Mouse (Mus musculus): Measurements from ENCODE around the gene Homer1. TPM values are rescaled to one million over a fixed set of nuclear protein-coding genes. Genes with fewer than 3 reads are reported as not detected.
A peak's percentile ranks its signal among the peaks of the same experiment; 100 is the strongest.

Homer1 gene
- 100 to 1,000 TPM; 117 to 181 (median 146) TPM for total RNA-seq (2022)

DNA sequence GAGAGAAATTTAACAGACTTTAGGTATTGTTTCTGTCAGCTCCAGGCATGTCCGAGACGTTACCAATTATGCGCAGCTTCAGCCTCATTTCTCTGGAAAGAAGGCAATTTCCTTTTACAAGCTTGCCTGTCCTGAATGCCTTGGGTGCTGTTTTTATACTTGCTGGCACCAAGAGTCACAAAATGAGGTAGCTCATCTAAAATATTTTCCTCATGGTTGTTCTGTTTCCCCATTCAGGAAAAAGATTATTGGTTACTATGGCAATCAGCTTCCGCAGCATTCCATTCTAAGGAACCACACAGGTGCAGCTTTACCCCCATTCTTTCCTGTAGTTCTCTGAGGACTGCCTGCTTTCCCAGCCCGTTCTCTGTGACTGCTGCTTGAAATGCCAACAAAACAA, at the start of gene Homer1:
TSS of gene Homer1 (plus strand) at position 320 of the 400 bp plus-strand sequence.
- DNase-seq (ENCODE audit: low spot score in 2 of 2) = no peak

DNA sequence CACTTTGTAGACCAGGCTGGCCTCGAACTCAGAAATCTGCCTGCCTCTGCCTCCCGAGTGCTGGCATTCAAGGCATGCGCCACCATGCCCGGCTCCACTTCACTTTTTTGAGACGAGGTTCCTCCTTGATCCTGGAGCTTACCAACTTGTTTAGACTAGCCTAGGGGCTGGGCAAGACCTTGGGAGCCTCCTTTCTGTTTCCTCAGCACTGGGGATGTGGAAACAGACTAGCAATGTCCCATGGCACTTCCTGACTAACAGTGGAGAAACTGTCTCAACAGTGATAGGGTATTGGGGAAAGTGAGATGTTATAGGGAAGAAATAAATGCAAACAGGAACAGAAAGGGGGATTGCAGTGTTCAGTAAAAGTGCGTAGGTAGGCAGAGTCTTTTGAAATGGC, 47.7 kb upstream of the Homer1 start:
- no peak for DNase-seq (ENCODE audit: low spot score in 2 of 2)

DNA sequence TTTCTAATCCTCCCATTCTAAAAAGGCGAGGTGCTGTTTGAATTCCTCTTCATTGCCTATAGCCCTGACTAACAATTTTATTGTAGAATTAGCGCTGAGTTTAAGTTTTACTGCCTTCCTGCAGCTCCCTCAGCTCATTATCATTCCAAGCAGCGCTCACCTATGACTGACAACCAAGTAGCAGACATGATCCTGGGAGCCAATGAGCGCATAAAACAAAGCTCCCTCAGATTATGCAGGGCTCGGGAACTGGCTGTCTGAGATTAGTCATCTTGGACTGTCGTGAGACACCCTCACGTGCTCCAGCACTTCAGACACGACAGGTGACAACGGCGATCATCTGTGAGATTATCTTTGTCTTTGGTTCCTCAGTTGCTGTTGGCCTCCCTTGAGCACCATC, 47.3 kb upstream of the Homer1 start:
- DNase-seq (ENCODE audit: low spot score in 2 of 2) = no peak

DNA sequence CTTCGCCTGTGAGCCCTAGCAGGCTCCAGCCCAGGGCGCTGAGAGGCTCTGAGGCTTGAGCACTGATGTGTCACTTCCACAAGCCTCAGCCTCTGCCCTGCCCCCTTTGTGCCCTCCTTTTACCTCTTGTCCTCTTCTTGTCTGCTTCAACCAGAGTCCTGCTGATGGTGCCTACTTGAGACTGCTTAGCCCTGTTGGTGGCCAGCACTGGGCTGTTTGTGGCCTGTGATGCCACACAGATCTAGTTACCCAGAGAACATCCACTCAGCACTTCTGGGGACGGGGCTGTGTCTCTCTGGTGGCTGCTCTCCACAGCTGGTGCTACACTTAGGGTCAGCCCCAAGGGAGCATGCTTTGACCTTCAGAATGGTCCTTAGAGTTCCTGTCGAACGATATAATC, 46.5 kb upstream of the Homer1 start:
- no peak for DNase-seq (ENCODE audit: low spot score in 2 of 2)

DNA sequence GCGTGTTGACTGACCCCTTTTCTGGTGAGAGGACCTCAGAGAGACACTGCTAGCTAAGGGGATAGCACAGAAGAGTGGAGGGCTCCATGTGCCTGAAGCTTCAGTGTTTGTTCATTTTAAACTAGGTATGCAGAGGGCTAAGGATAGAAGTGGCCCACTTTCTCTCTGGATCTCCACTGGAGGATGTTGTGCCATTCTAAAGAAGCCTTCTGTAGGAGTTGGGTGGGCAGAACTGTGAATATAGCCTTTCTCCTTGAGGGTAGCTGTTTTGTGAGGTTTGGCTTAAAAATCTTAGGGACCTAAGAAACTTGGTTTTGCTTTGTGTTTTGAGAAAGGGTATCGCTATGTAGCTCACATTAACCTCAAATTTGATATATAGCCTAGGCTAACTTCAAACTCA, 32.3 kb upstream of the Homer1 start:
- no peak for DNase-seq (ENCODE audit: low spot score in 2 of 2)

DNA sequence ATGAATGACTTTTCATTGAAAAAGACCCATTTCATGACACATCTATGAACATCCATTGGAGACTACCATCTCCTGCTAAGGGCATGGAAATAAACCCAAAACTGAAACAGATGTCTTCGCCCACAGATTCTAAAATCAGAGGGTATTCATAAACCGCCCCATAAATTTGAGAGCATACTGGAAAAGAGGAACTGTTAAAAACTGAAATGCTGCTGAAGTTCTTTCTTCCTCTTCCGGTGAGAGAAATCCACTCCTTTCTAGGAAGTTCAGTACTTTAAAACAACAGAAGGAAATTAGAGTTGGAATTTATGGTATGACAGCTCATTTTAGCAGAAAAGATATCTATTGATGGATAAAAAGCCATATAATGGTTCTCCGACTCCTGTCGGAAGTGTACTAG, 1.1 kb downstream of the Homer1 start:
- no peak for DNase-seq (ENCODE audit: low spot score in 2 of 2)

DNA sequence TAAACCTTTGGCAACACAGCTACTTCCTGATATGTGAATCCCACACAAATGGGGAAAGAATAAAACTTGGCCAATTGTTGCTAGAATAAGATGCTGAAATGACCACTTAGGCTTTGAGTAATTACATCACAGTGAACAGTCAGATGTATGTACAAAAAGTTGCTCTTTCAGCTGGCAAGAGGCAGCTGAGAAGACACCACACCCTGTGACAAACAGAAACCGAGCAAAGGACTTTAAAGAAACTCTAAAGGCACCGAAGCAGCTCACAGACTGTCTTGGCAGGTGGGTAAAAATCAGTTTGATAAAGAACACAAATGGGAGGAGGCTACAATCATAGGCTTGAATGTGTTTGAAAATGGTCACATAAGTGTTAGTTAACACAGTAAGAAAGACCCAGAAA, 1.6 kb downstream of the Homer1 start:
- DNase-seq (ENCODE audit: low spot score in 2 of 2) = no peak

DNA sequence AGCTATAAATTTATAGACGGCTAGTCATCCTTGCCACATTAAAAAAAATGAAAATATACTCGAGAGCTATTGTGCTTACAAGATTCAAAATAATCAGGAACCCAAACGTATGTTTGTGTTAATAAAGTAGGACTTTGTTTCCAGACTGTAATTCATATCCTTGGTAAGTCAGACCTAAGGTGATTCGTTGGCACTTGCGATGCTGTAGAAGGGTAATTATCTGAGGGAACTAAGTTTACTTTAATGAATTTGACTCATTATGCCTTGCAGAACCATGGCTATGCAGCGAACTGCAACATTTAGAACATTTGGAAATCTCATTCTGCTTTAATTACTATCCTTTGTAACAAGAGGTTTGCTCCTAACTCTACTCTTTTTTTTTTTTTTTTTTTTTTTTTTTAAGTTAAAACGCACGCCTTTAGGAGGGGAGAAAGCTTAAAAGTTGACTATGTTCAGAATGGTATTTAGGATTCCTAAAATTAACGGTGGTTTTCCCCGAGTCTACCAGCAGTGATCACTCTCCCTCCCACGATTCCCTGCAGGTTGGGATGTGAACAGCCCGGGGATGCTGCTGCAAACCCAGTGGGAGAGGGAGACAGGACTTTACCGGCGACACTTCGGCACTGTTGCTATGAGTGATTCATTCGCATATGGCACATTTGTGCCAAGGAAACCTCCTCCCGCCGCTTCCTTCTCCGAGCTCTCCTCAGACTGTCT, 3.6 kb downstream of the Homer1 start:
- DNase-seq (ENCODE audit: low spot score in 2 of 2) = no peak

DNA sequence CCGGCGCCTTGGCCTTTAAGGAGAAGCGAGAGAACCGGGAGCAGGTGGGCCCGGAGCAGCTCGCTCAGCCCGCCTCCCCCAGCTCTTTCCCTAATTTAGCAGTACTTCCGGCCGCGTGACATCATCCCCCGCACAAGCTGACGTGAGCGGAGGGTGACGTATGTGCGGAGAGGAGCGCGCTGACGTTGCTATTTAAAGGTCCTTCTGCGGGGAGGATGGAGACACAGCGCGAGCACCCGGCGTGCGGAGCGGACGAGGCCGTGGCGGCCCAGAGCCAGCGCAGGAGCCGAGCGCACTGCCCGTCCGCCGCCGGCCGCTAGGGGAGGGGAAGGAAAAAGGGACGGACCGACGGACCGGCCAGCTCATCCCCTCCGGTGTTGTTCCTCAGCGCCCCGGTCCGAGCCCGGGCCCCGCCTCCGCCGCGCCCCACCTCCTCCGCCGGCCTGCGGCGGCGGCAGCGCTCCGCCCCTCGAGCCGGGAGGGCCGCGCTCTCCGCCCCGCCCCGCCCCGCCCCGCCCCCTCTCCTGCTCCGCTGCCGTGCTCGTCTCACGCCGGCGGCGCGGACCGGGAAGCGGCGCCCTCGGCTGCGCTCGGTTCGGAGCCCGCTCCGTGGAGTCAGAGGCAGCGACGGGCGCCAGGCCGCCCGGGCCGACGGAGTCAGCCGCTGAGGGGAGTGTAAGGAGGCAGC, 4.3 kb downstream of the Homer1 start:
- peak; percentile 96 to 98 for DNase-seq (ENCODE audit: low spot score in 2 of 2)

DNA sequence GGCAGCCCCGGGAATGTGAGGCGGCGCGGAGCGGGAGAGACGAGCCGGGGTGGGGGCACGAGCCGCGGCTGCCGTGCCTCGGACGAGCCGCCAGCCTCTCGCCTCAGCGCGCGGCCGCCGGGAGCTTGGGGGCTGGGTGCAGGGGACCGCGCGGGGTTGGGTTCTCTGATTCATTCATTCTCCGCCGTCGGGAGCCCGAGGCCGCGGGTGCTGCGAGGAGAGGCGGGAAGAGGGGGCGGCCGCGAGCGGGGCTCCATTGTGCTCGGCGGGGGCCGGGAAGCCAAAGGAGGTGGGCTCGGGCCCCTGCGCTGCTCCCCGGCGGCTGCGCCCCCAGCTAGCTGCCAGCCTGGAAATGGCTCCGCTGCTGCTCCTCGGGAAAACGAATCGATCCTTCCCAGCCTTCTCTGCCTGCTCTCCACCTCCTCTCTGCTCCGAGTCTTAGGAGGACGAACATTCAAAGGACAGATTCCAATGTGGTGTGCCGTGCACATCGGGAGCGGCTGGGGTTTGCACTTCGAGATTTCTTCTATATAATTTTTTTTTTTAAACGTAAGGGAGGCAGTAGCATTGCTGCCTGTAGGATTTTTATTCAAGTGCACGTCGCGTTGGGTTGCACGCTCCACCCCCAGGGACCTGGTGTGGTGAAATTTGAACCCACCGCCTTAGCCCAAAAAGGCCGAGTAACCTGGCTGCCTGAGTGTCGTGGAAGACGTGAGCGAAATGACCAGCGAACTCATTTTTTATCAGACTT, 5.0 kb downstream of the Homer1 start:
- DNase-seq (ENCODE audit: low spot score in 2 of 2) = peak; percentile 28 to 54

DNA sequence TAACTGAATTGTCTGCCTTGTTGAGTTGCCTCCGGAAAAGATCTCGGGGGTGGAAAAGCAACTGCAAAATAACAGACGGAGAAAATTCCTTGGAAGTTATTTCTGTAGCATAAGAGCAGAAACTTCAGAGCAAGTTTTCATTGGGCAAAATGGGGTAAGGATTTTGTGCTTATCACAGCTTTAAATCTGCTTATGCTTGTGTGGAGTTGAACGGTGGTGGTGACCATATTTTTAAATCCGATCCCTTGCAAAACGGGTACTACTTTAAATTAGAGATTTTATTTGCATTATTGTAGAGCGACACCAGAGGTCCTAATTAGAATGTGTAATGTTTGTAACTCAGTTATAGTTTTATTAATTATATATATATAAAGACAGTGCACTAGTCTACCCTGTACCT, 5.7 kb downstream of the Homer1 start:
- no peak for DNase-seq (ENCODE audit: low spot score in 2 of 2)

DNA sequence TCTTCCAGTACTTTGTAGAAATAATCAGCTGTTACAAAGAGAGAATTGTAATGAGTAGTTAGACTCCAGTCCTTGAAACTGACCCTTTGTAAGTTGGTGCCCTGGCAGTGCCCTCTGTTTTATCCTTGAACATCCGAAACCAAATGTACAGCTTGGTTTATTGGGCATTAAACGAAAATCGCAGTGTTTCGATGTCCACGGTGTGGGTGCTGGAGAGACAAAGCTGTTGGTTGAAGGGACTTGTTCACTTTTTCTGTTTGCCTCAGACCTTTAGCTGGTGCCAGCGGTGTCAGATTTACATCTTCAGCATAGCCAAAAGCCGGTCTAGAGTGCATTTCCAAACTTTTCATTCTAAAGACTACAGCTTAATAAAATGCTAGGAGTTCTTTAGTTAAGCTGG, 6.2 kb downstream of the Homer1 start:
- no peak for DNase-seq (ENCODE audit: low spot score in 2 of 2)

DNA sequence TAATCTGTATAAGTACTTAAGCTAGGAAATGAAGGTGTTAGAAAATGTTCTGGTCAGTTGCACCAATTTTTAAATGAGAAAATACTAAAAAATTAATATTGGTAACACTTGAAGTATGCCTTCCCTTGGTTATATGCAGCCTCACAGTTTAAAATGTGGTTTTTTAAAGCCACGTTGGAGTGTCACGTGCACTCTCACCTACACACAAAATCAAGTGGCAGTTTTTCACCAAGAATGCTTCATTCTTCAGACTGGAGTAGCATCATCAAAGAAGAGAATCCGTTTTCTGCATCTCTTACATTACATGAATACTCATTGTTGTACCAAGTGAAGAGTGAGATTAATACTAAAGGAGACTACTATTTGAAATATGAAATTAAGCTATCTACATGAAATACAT, 7.1 kb downstream of the Homer1 start:
- no peak for DNase-seq (ENCODE audit: low spot score in 2 of 2)

DNA sequence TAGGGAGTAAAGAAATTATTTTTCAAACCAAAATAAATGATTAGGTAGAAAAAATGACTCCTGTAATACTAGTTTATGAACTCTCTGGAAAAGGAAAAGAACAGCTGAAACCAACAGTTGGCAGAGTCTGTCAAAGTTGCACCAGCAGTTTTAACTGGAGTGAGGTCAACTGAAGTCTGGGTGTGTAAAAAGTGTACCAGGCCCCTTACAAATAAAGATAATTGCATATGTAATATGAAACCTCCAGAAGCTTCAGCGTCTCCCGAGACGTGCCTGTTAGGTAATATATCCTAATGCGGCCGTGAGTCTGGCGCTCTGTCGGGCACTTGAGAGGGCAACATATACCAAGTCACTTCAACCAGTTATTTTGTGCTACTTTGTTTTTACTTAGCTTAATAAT, 8.3 kb downstream of the Homer1 start:
- DNase-seq (ENCODE audit: low spot score in 2 of 2) = no peak

DNA sequence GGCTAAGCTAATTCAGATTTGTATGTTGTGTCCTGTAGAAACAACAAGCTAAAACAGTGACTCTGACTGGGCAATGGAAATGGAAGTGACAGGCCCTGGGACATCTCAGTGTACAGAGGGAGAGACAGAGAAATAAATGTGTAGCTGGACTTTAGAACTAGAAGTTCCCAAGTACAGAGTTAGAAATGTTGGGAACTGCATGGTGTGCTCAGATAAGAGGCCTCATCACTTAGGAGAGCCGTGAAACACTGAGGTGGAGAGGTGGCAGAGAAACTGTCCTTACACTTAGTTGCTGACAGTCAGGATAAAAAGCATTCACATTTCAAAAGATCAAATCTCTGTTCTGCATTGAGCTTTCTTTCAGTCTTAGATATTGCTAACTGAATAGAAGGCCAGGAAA, 9.9 kb downstream of the Homer1 start:
- no peak for DNase-seq (ENCODE audit: low spot score in 2 of 2)

DNA sequence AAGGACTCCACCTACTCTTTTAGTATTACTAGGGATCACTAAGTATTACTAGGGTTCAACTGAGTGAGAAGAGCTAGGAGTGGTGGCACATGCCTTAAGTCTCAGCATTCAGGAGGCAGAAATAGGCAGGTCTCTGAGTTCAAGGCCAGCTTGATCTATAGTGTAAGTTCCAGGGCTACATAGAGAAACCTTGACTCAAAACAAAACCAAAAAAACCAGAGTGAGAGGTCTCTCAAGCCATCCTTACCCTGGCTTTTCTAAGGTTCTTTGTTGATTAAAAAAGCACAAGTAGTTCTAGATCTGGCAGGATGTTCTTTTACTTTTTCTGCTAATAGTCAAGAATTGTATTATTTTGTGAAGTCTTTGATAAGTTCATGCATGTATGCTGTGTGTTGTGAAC, 13.1 kb downstream of the Homer1 start:
- no peak for DNase-seq (ENCODE audit: low spot score in 2 of 2)

DNA sequence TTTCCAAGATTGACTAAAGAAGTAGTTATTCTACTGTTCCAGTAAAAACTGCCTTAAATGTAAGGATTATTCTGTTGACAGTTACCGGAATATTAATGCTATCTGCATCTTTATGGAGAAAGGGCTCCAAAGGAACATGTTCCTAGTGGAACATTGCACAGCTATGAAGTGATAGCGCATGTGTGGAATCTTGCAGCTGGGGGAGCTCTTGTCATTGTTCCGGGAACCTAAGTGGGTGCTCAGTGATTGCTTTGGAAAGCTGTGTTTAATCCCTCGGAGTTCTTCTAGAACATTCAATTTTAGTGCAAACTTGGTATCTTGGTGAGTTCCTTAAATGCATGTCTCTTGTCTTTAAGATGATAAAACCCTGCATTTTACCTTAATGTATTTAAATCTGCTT, 14.9 kb downstream of the Homer1 start:
- DNase-seq (ENCODE audit: low spot score in 2 of 2) = no peak

DNA sequence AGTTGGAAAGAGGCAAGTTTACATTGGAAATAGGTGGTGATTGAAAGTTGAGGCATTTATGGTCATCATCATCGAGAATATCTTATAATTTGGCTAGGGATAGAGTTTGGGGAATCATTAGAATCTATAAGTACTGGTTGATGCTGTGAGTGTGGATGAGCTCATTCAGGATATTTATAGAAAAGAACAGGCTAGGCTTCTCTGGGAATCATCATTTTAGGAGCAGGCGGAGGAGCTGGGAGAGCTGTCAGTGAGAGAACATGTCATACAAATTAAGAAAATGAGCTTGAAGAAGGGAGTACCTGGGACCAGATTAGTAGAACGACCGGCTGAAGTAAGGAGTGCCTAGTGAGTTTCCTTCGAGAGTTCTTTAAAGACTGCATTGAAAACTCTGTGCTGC, 20.7 kb downstream of the Homer1 start:
- no peak for DNase-seq (ENCODE audit: low spot score in 2 of 2)

DNA sequence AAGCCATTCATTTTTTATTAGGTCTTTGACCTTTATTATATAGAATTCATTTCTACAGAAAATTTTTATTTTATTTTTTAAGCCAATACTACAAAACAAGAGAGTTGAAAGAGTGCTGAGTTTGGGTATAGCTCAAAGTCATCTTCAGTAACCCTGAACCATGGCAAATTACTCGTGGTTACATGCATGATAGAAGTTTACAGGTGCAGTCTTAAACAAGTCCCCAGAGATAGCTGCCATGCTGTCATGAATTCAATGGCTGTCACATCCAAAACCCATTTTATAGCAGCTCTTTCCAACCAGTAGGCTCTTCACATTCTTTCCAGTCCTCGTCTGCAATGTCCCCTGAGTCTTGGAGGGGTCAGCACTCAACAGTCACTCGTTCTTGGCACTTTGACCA, 26.9 kb downstream of the Homer1 start:
- DNase-seq (ENCODE audit: low spot score in 2 of 2) = no peak

DNA sequence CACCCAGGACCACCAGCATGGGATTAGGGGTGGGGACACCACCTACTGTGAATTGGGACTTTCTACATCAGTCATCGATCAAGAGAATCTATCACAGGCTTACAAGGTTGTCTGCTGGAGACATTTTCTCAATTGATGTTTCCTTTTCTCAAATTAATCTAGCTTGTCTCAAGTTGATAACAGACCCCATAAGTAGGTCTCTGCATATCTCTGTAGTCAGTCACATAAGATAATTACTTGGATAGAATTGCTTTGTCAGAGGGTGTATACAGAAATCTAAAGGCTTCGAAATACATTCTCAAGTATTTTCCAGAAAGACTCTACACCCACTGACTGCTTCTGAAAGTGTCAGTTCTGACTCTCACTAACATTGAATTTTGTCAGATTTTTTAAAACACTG, 32.3 kb downstream of the Homer1 start:
- no peak for DNase-seq (ENCODE audit: low spot score in 2 of 2)

DNA sequence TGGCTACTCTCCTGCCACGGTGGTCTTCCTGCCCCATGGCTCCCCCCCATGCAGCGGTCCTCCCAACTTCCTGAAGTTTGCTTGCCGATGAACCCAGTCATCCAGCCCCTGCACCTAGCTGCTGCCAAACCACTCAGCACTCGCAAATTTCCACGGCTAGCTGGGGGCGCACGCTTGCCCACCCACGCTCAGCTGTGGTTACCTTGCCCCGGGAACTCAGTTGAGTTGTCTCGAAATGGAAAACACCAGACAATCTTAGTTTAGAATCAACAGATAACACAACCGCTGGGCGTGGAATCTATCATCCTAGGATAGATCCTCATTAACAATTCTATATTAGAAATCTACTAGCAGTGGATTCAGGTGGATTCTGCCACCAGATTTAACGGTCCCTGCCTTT, 33.1 kb downstream of the Homer1 start:
- no peak for DNase-seq (ENCODE audit: low spot score in 2 of 2)

DNA sequence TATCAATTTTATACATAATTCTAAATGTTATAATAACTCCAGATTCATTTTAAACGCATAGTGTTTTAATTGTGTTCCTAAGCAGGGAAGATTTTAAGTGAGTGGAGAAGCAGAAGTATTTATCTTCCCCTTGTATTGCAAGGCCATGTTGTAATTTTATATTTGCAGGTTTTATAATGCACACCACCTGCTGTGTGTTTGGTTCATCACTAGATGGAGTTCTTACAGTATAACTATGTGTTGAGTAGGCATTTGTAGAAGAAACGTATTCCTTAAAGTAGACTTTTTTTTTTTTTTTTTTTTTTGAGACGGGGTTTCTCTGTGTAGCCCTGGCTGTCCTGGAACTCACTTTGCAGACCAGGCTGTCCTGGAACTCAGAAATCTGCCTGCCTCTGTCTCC, 35.9 kb downstream of the Homer1 start:
- DNase-seq (ENCODE audit: low spot score in 2 of 2) = no peak

DNA sequence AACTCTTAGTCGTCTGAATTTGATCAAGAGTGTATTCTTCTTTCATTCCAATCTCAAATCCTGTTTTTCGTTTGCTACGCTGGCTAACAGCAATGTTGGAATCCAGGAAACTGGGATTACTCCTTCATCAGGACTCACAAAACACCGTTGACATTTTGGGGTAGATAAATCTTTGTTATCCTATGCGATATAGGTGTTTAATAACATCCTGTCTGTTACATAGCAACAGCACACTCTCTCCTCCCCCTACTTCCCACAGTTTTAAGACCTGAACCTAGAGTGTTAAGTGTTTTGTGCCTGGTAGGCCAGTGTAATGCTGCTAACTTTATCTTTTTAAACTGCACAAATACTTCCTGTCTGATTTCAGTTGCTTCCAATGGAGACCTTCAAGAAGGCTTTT, 39.0 kb downstream of the Homer1 start:
- no peak for DNase-seq (ENCODE audit: low spot score in 2 of 2)

Data from layer of hippocampus, adult 8-10 months (tissue).